Mouse (Mus musculus): ENCODE results near the gene Polr3e. TPM values are rescaled to one million over a fixed set of nuclear protein-coding genes. Genes with fewer than 3 reads are reported as not detected.

The Polr3e gene
- total RNA-seq, 1 experiment, result 44.4 TPM

DNA sequence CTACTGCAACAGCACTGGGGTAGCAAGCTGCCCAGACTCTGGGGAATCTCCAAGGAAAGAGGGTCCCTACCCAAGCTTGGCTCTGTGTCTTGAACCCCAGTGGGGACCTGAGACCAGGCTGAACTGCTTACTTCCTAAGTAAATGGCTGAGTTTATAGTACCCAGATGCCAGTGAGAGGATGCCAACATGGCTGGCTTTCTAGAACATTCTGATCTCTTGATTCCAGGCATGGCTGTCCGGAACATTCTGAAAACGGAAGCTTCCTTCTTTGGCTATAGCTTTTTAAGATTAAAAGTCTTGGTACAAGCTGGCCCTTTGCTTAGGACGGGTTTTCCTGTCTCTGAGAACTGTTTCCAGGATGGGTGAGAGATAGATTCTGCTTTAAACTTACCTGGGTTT, 43.5 kb upstream of the Polr3e start:
- no peak for TF ChIP-seq MAFK (IDR thresholded peaks at IDR 0.05; ENCODE audit: insufficient read depth, low read depth, low read length)
- no peak for TF ChIP-seq ZC3H11A (IDR thresholded peaks at IDR 0.05; ENCODE audit: borderline replicate concordance, low read depth, low read length)
- TF ChIP-seq CHD2 (IDR thresholded peaks at IDR 0.05; ENCODE audit: low read depth, low read length), result no peak
- TF ChIP-seq HCFC1 (IDR thresholded peaks at IDR 0.05; ENCODE audit: borderline replicate concordance, insufficient read depth, low read length), result no peak
- TF ChIP-seq ZNF384 (IDR thresholded peaks at IDR 0.05; ENCODE audit: low read depth, low read length), result no peak
- Histone ChIP-seq H3K27ac (ENCODE audit: insufficient read depth, low read depth, low read length, poor library complexity, severe bottlenecking) (no peak overlapping the region), H3K9ac (ENCODE audit: insufficient read depth, low read depth, low read length, poor library complexity, severe bottlenecking) (no peak overlapping the region), H3K4me3 (ENCODE audit: insufficient read depth in 1 of 2, low read depth in 1 of 2, low read length in 2 of 2, poor library complexity in 1 of 2, severe bottlenecking in 1 of 2) (no peak overlapping the region), H3K36me3 (ENCODE audit: control insufficient read depth, insufficient read depth, low read length, poor library complexity, severe bottlenecking) (no peaks in the 10 kb centered on the region), H3K9me3 (ENCODE audit: control insufficient read depth, insufficient read depth, low read depth, low read length) (no peaks in the 10 kb centered on the region), H3K4me1 (ENCODE audit: control insufficient read depth in 2 of 2, insufficient read depth in 2 of 2, low read length in 2 of 2, poor library complexity in 1 of 2) (peaks cover 0 to 4% of the 10 kb centered on the region in 2 experiments; a peak in 1 of 4 replicates)
- DNase-seq (ENCODE audit: low read depth, low spot score), result no peak
- in situ Hi-C loops (cut with MboI; ENCODE audit: low sequenced_read_pairs in 2 of 2, unreplicated experiment in 2 of 2), result no loop called here

DNA sequence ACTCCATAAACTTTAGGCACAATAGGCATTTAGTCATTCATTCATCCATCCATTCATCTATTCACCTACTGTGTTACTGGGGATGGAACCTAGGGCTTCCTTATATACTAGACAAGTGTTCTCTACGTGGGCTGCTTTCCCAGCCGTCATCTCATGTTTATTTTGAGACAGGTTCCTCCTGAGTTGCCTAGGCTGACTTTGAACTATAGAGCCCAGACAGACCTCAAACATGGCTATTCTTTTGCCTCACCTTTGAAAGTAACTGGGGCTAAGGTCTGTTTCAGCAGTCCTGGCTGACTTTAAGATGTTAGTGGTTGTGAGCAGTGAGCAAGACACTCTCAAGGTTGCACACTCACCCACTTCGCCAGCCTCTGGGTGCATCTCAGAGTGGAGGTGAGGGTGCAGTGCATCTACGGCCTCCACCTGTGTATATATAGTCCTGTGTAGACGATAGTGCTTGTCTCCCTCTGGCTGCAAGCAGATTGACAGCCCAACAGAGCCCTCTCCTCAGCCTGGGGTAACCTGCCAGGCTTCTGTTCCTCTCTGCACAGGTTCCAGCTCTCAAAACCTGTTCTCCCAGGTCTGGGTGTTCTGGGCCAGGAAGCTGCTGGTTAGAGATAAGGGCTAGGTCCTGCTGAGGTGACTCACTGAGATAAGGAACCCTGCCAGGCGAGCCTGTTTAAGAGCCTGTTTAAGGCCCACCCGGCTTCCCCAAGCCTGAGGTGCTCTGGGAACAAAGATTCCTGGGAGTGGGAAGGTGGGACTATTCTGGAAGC, 42.6 kb upstream of the Polr3e start:
- DNase-seq (ENCODE audit: low read depth, low spot score), result no peak
- no peaks in the 10 kb centered on the region; the same call in 1 of the 2 replicates for H3K36me3 ChIP-seq (ENCODE audit: control insufficient read depth, insufficient read depth, low read length, poor library complexity, severe bottlenecking)
- TF ChIP-seq CHD2 (IDR thresholded peaks at IDR 0.05; ENCODE audit: low read depth, low read length) (no peak), ZC3H11A (IDR thresholded peaks at IDR 0.05; ENCODE audit: borderline replicate concordance, low read depth, low read length) (no peak), HCFC1 (IDR thresholded peaks at IDR 0.05; ENCODE audit: borderline replicate concordance, insufficient read depth, low read length) (no peak), MAFK (IDR thresholded peaks at IDR 0.05; ENCODE audit: insufficient read depth, low read depth, low read length) (no peak), ZNF384 (IDR thresholded peaks at IDR 0.05; ENCODE audit: low read depth, low read length) (no peak)
- H3K9me3 ChIP-seq (ENCODE audit: control insufficient read depth, insufficient read depth, low read depth, low read length), result no peaks in the 10 kb centered on the region
- no peak overlapping the region for H3K9ac ChIP-seq (ENCODE audit: insufficient read depth, low read depth, low read length, poor library complexity, severe bottlenecking)
- no peak overlapping the region for H3K27ac ChIP-seq (ENCODE audit: insufficient read depth, low read depth, low read length, poor library complexity, severe bottlenecking)
- no peak overlapping the region for H3K4me3 ChIP-seq (ENCODE audit: insufficient read depth in 1 of 2, low read depth in 1 of 2, low read length in 2 of 2, poor library complexity in 1 of 2, severe bottlenecking in 1 of 2)
- peaks cover 0 to 4% of the 10 kb centered on the region in 2 experiments; a peak in 1 of 4 replicates for H3K4me1 ChIP-seq (ENCODE audit: control insufficient read depth in 2 of 2, insufficient read depth in 2 of 2, low read length in 2 of 2, poor library complexity in 1 of 2)
- in situ Hi-C loops (cut with MboI; ENCODE audit: low sequenced_read_pairs in 2 of 2, unreplicated experiment in 2 of 2), result no loop called here

DNA sequence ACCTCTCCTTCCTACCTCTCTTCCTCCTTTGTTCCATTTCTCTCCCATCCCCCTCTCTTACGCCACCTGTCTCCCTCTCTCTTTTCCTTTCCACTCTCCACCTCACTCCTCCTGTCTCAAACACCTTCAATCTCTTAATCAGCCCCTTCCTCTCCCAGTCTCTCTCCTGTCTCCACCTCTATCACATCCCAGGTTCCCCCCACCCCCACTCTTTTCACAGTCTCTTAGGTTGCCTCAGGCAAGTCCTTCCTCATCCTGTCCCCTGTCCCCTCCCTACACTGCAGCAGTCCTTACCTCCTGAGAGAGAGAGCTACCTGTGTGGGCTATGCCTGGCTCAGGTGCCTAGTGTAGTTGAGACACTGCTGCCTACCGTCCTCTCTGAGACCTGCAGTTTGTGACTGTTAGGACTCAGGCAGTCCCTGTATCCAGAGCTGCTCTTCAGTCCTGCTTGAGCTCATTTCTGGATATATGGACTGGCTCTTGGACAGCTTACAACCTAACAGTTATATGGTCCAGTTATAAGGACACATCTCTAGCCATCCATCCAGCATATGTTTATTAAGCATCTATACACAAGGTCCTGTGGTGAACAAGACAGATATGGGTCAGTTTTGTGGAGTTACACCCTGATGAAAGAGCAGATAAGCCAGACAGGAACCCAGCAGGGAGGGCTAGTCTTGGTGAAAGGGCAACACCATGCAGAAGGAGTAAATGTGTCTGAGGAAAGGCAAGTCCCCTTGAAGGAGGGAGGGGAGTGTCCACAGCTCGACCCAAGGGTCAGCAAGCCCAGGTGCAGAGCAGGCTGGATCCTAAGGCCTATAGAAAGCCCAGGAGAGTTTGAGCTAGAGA, 41.8 kb upstream of the Polr3e start:
- H3K4me1 ChIP-seq (ENCODE audit: control insufficient read depth in 2 of 2, insufficient read depth in 2 of 2, low read length in 2 of 2, poor library complexity in 1 of 2), result peaks cover 0 to 4% of the 10 kb centered on the region in 2 experiments; a peak in 1 of 4 replicates
- no peak for DNase-seq (ENCODE audit: low read depth, low spot score)
- in situ Hi-C loops (cut with MboI; ENCODE audit: low sequenced_read_pairs in 2 of 2, unreplicated experiment in 2 of 2), result no loop called here
- no peak overlapping the region for H3K4me3 ChIP-seq (ENCODE audit: insufficient read depth in 1 of 2, low read depth in 1 of 2, low read length in 2 of 2, poor library complexity in 1 of 2, severe bottlenecking in 1 of 2)
- TF ChIP-seq HCFC1 (IDR thresholded peaks at IDR 0.05; ENCODE audit: borderline replicate concordance, insufficient read depth, low read length), result no peak
- TF ChIP-seq CHD2 (IDR thresholded peaks at IDR 0.05; ENCODE audit: low read depth, low read length), result no peak
- no peak for TF ChIP-seq ZNF384 (IDR thresholded peaks at IDR 0.05; ENCODE audit: low read depth, low read length)
- TF ChIP-seq ZC3H11A (IDR thresholded peaks at IDR 0.05; ENCODE audit: borderline replicate concordance, low read depth, low read length), result no peak
- TF ChIP-seq MAFK (IDR thresholded peaks at IDR 0.05; ENCODE audit: insufficient read depth, low read depth, low read length), result no peak
- no peaks in the 10 kb centered on the region for H3K9me3 ChIP-seq (ENCODE audit: control insufficient read depth, insufficient read depth, low read depth, low read length)
- no peak overlapping the region for H3K9ac ChIP-seq (ENCODE audit: insufficient read depth, low read depth, low read length, poor library complexity, severe bottlenecking)
- no peak overlapping the region for H3K27ac ChIP-seq (ENCODE audit: insufficient read depth, low read depth, low read length, poor library complexity, severe bottlenecking)
- no peaks in the 10 kb centered on the region; the same call in 1 of the 2 replicates for H3K36me3 ChIP-seq (ENCODE audit: control insufficient read depth, insufficient read depth, low read length, poor library complexity, severe bottlenecking)

- Histone ChIP-seq H3K36me3 (ENCODE audit: control insufficient read depth, insufficient read depth, low read length, poor library complexity, severe bottlenecking) (no peaks in the 10 kb centered on the region; the same call in 1 of the 2 replicates), H3K9ac (ENCODE audit: insufficient read depth, low read depth, low read length, poor library complexity, severe bottlenecking) (no peak overlapping the region), H3K4me1 (ENCODE audit: control insufficient read depth in 2 of 2, insufficient read depth in 2 of 2, low read length in 2 of 2, poor library complexity in 1 of 2) (peaks cover 0 to 4% of the 10 kb centered on the region in 2 experiments; a peak in 1 of 4 replicates), H3K9me3 (ENCODE audit: control insufficient read depth, insufficient read depth, low read depth, low read length) (no peaks in the 10 kb centered on the region), H3K27ac (ENCODE audit: insufficient read depth, low read depth, low read length, poor library complexity, severe bottlenecking) (no peak overlapping the region), H3K4me3 (ENCODE audit: insufficient read depth in 1 of 2, low read depth in 1 of 2, low read length in 2 of 2, poor library complexity in 1 of 2, severe bottlenecking in 1 of 2) (no peak overlapping the region)
- TF ChIP-seq ZNF384 (IDR thresholded peaks at IDR 0.05; ENCODE audit: low read depth, low read length), result no peak
- TF ChIP-seq HCFC1 (IDR thresholded peaks at IDR 0.05; ENCODE audit: borderline replicate concordance, insufficient read depth, low read length), result no peak
- TF ChIP-seq MAFK (IDR thresholded peaks at IDR 0.05; ENCODE audit: insufficient read depth, low read depth, low read length), result no peak
- TF ChIP-seq ZC3H11A (IDR thresholded peaks at IDR 0.05; ENCODE audit: borderline replicate concordance, low read depth, low read length), result no peak
- TF ChIP-seq CHD2 (IDR thresholded peaks at IDR 0.05; ENCODE audit: low read depth, low read length), result no peak
- in situ Hi-C loops (cut with MboI; ENCODE audit: low sequenced_read_pairs in 2 of 2, unreplicated experiment in 2 of 2), result no loop called here
- DNase-seq (ENCODE audit: low read depth, low spot score), result no peak
Measured at GRCm38 (mm10) chr7:120878271-120878670, 39.3 kb upstream of the Polr3e start.

Measured in ES-E14 (cell line).